Mouse (Mus musculus): Measurements from ENCODE around the gene 4930595D18Rik. TPM values are rescaled to one million over a fixed set of nuclear protein-coding genes. Genes with fewer than 3 reads are reported as not detected.
A peak's percentile ranks its signal among the peaks of the same experiment; 100 is the strongest.

Gene 4930595D18Rik
- not detected in 2 replicates for polyA plus RNA-seq (2015; fragmentation: Nextera tagmentation; extraction: Ambion mirVana)

DNA sequence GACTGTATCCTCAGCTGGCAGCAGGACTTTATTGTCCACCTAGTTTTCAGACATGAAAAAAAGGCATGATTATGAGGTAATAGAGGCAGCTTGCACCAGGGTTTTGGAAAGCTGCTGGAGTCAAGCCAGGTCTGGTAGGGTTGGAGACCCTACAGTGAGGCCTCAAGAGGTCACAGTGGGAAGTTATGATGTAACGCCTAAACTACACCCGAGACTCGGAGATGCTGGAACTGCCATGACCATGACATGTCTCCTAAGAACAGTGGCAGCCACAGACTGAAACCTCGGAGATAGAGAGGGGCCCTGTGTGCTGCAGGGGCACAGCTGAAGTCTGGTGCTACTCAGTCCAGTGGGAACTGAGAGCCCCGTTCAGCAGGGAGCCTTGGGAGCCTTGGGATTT, at the start of gene 4930595D18Rik:
Gene 4930595D18Rik (minus strand): TSS at position 16 of the 400 bp plus-strand sequence.
- Histone ChIP-seq H3K4me1 (replicated peaks) (0 out of 2 replicates have a peak, but pooled peaks cover 7% of the 10 kb centered on the region), H3K27me3 (no peaks in the 10 kb centered on the region), H3K27ac (replicated peaks) (no peak within 1 kb of the TSS), H3K9me3 (no peaks in the 10 kb centered on the region), H3K9ac (no peak within 1 kb of the TSS), H3K4me2 (no peak within 1 kb of the TSS), H3K4me3 (no peak within 1 kb of the TSS), H3K36me3 (no peaks in the 10 kb centered on the region)
- 73% methylated on average over 5 of the region's 5 CpGs for WGBS
- ATAC-seq (ENCODE audit: low read depth) = no peak

DNA sequence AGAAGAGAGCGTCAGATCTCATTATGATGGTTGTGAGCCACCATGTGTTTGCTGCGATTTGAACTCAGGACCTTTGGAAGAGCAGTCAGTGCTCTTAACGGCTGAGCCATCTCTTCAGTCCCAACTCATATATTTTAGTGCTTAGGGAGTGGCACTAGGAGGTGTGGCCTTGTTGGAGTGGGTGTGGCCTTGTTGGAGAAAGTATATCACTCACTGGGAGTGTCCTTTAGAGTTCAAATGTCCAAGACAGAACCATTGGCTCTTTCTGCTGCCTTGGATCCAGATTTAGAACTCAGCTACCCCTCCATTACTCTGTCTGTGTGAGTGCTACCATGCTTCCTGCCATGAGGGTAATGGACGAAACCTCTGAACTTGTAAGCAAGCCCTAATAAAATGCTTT, 49.5 kb upstream of the 4930595D18Rik start:
- Histone ChIP-seq H3K27me3 (no peaks in the 10 kb centered on the region), H3K4me3 (no peak overlapping the region), H3K27ac (replicated peaks) (no peak overlapping the region), H3K4me1 (replicated peaks) (0 out of 2 replicates have a peak, but pooled peaks cover 9% of the 10 kb centered on the region), H3K36me3 (peaks cover 20% of the 10 kb centered on the region), H3K9me3 (no peaks in the 10 kb centered on the region), H3K9ac (no peak overlapping the region), H3K4me2 (no peak overlapping the region)
- no peak for ATAC-seq (ENCODE audit: low read depth)
- WGBS = 95% methylated on average over 4 of the region's 4 CpGs

DNA sequence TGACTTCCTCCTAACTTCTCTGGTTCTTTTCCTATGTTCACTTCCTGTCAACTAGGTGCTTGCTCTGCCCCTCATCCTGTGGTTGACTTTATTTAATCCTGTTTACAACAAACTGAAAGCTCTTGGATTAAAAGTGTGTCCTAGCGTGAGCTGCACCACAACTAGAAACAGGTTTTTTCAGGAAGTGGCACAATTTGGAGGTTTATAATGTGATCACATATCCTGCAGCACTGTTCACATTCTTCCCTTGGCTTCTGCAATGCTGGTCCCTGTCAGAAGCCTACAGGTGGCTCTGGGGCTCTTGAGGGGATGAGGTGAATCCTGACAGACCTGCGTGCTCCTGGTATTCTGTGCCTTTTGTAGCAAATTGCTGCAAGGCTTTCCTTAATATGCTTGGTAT, 46.5 kb upstream of the 4930595D18Rik start:
- H3K27ac ChIP-seq (replicated peaks) = no peak overlapping the region
- WGBS = 93% methylated on average over 2 of the region's 2 CpGs
- no peak for ATAC-seq (ENCODE audit: low read depth)
- H3K4me1 ChIP-seq (replicated peaks) = no peaks in the 10 kb centered on the region
- no peak overlapping the region for H3K4me3 ChIP-seq
- no peak overlapping the region for H3K4me2 ChIP-seq
- no peak overlapping the region for H3K9ac ChIP-seq
- H3K36me3 ChIP-seq = peaks cover 11% of the 10 kb centered on the region
- H3K9me3 ChIP-seq = no peaks in the 10 kb centered on the region
- no peaks in the 10 kb centered on the region for H3K27me3 ChIP-seq

DNA sequence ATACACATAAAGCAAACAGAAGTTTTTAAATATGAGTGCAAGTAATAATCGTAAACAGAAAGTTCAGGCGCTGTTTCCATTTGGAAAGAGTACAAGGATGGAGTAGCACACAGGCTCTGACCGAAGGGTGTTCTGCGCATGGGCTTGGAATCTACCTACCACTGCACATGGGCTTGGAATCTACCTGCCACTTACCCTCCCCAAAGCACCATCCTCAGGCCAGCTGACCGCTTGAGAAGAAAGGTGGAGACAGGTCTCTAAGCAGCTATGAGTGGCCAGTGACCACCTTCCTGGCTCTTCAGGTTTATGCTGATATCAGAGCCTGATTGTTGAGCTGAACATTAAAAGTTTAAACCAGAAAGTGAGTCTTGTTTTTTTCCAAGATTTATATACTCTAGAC, 44.2 kb upstream of the 4930595D18Rik start:
- H3K27ac ChIP-seq (replicated peaks) = no peak overlapping the region
- WGBS = 93% methylated on average over 5 of the region's 5 CpGs
- no peak overlapping the region for H3K4me3 ChIP-seq
- H3K9ac ChIP-seq = no peak overlapping the region
- ATAC-seq (ENCODE audit: low read depth) = no peak
- no peaks in the 10 kb centered on the region for H3K27me3 ChIP-seq
- H3K4me2 ChIP-seq = no peak overlapping the region
- H3K36me3 ChIP-seq = peaks cover 4% of the 10 kb centered on the region; the same call in 1 of the 2 replicates
- no peaks in the 10 kb centered on the region for H3K9me3 ChIP-seq
- H3K4me1 ChIP-seq (replicated peaks) = peaks cover 6% of the 10 kb centered on the region; the same call in 1 of the 2 replicates

DNA sequence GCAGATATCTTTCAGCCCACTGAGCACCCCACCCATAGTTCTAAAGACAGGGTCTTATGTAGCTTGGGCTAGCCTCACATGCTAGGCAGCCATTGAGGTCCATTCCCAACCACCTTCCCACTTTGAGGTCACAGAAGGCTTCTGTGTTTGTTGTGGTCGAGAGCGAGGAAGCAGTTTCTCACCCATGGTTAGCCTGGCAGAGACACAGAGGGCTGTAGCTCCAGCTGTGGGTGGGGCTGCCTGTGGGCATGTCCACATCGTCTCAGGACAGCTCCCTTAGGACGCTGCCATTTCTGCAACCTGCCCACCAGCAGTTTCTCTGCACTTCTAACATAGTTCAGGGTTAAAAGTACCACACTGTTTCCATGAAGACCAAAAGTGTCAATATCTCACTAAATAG, 43.1 kb upstream of the 4930595D18Rik start:
- H3K27ac ChIP-seq (replicated peaks) = no peak overlapping the region
- peaks cover 12% of the 10 kb centered on the region for H3K36me3 ChIP-seq
- WGBS = 86% methylated on average over 4 of the region's 4 CpGs
- peaks cover 6% of the 10 kb centered on the region; the same call in 1 of the 2 replicates for H3K4me1 ChIP-seq (replicated peaks)
- no peak overlapping the region for H3K4me2 ChIP-seq
- H3K9me3 ChIP-seq = peaks cover 2% of the 10 kb centered on the region; the same call in 1 of the 2 replicates
- no peak for ATAC-seq (ENCODE audit: low read depth)
- no peak overlapping the region for H3K9ac ChIP-seq
- no peaks in the 10 kb centered on the region for H3K27me3 ChIP-seq
- H3K4me3 ChIP-seq = no peak overlapping the region

DNA sequence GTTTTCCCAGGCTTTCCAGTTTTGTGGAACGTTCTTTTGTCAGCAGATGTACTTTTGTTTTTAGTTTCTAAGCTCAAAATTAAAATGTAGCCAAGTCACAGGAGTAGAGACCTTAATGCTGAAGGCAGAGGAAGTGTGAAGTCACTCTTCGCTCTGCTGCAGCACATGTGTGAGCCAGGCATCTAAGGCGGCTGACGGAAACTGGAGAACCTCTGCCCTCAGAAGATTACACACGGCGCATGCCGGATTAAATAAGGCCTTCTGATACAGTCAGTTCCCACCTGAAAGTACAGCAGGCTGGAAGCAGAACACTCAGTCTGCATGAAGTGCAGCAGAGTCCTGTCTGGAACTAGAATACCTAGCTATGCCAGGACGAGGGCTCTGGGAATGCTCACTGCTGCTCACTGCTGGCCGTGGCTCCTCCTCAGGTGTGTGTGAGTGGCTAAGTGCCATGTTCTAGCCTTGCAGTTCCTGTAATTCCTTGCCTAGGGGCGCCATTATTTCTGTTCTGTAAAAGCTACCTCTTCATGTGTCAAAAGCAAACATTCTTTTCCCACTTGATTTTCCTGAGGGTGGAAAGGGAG, 41.0 kb upstream of the 4930595D18Rik start:
- 0 out of 2 replicates have a peak overlapping the region, but pooled peaks have one; percentile 5 for H3K27ac ChIP-seq (replicated peaks)
- no peak for ATAC-seq (ENCODE audit: low read depth)

DNA sequence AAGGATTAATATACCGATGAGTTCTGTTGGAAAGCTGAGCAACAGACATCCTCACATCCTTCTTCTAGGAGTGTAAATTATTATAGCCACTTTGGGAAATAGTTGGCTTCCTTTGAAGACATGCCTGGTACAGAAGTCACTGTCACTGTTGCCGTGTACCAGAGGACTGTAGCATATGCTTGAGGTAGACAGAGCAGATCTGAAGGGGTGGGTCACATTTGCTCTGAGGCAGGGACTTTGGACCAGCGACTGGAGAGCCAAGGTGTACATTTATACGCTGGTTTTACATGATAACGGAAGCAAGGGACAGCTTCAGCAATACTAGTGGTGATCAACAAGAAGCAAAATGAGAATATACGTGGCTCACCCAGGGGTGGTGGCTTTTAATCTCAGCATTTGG, 34.6 kb upstream of the 4930595D18Rik start:
- no peak overlapping the region for H3K27ac ChIP-seq (replicated peaks)
- H3K4me2 ChIP-seq = no peak overlapping the region
- ATAC-seq (ENCODE audit: low read depth) = no peak
- no peaks in the 10 kb centered on the region for H3K4me1 ChIP-seq (replicated peaks)
- WGBS = 97% methylated on average over 6 of the region's 6 CpGs
- H3K27me3 ChIP-seq = no peaks in the 10 kb centered on the region
- peaks cover 11% of the 10 kb centered on the region; the same call in 1 of the 2 replicates for H3K9me3 ChIP-seq
- no peak overlapping the region for H3K4me3 ChIP-seq
- no peak overlapping the region for H3K9ac ChIP-seq
- H3K36me3 ChIP-seq = peaks cover 26% of the 10 kb centered on the region

More for the DNA sequence above, 41.0 kb upstream of the 4930595D18Rik start:
- H3K4me1 ChIP-seq (replicated peaks) = peaks cover 6% of the 10 kb centered on the region; the same call in 1 of the 2 replicates
- H3K9ac ChIP-seq = no peak overlapping the region
- peaks cover 30% of the 10 kb centered on the region for H3K36me3 ChIP-seq
- WGBS = 86% methylated on average over 10 of the region's 10 CpGs
- no peak overlapping the region for H3K4me2 ChIP-seq
- H3K27me3 ChIP-seq = no peaks in the 10 kb centered on the region
- peaks cover 11% of the 10 kb centered on the region; the same call in 1 of the 2 replicates for H3K9me3 ChIP-seq
- no peak overlapping the region for H3K4me3 ChIP-seq

DNA sequence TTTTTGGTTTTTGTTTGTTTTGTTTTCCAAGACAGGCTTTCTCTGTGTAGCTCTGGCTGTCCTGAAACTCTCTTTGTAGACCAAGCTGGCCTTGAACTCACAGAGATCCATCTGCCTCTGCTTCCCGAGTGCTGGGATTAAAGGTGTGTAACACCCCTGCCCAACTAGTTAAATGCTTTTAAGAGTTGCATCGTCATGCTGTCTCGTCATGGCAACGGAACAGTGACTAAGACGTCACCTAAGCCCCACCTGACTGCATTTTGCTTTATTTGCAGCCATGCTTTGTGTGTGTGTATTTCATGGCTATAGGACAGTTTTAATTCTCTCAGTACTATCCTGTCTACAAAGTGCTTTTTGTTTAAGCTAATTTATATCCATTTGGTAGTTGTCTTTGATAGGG, 27.4 kb upstream of the 4930595D18Rik start:
- Histone ChIP-seq H3K4me2 (no peak overlapping the region), H3K36me3 (no peaks in the 10 kb centered on the region), H3K27me3 (no peaks in the 10 kb centered on the region), H3K4me3 (no peak overlapping the region), H3K9ac (no peak overlapping the region), H3K4me1 (replicated peaks) (no peaks in the 10 kb centered on the region; the same call in 1 of the 2 replicates), H3K27ac (replicated peaks) (no peak overlapping the region), H3K9me3 (no peaks in the 10 kb centered on the region)
- ATAC-seq (ENCODE audit: low read depth) = no peak
- WGBS = 73% methylated on average over 5 of the region's 5 CpGs

DNA sequence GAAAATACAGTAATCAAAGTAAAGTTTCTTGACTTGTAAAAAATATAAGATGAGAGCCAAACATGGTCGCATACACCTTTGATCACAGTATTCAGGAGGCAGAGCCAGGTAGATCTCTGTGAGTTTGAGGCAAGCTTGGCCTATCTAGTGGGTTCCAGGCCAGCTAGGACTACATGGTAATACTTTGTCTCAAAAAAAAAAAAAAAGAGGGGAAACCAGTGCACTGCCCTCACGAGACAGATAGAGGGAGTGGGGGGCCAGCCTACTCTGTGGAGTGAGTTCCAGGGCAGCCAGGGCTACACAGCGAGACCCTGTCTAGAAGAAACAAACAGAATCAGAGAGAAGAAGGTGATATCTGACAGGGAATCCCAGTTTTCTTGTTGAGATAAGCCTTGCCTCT, 23.4 kb upstream of the 4930595D18Rik start:
- H3K9me3 ChIP-seq = no peaks in the 10 kb centered on the region
- no peaks in the 10 kb centered on the region for H3K27me3 ChIP-seq
- WGBS = 88% methylated on average over 3 of the region's 3 CpGs
- no peaks in the 10 kb centered on the region for H3K36me3 ChIP-seq
- no peak for ATAC-seq (ENCODE audit: low read depth)
- H3K4me3 ChIP-seq = no peak overlapping the region
- peaks cover 16% of the 10 kb centered on the region for H3K4me1 ChIP-seq (replicated peaks)
- H3K9ac ChIP-seq = no peak overlapping the region
- no peak overlapping the region for H3K27ac ChIP-seq (replicated peaks)
- H3K4me2 ChIP-seq = no peak overlapping the region

DNA sequence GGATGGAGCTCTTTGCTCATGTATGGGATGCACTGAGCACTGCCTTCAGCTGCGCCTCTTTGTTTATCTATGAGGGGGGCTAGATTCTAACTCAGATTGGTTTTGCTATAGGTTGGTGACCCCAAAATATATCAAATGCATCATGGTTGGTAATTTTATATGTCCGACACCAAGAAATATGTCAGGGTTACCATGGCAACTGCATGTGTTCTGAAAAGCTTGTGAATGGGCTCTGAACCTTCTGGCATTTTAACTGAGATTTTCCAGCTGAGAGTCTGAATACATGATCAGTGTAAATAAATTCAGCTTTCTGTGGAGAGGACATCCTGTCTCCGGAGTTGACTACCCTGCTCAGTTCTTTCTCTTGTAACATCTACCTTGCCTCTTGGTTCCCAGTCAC, 19.7 kb upstream of the 4930595D18Rik start:
- no peaks in the 10 kb centered on the region for H3K36me3 ChIP-seq
- H3K9me3 ChIP-seq = no peaks in the 10 kb centered on the region
- no peak overlapping the region for H3K4me3 ChIP-seq
- H3K4me2 ChIP-seq = no peak overlapping the region
- no peak for ATAC-seq (ENCODE audit: low read depth)
- peaks cover 16% of the 10 kb centered on the region for H3K4me1 ChIP-seq (replicated peaks)
- WGBS = 36% methylated on average over 3 of the region's 3 CpGs
- no peak overlapping the region for H3K9ac ChIP-seq
- H3K27ac ChIP-seq (replicated peaks) = no peak overlapping the region
- H3K27me3 ChIP-seq = no peaks in the 10 kb centered on the region

DNA sequence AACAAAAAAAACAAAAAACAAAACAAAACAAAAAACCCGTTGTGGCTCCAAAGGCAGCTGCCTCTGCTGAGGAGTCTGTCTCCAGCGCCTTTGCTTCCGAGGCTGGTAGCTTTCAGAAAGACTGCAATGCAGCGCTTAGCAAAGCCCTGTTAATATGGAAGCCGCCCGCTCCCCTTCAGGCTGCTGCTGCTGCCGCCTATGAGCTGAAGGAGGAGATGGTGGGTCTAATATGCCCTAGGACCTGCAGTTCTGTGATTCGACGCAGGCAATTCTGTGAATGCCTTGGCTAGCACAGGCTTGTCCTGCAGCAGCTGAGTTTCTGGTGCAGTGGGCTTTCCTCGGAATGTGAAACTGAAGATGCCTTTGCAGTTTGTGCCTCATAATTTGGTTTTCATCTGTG, 18.8 kb upstream of the 4930595D18Rik start:
- H3K4me1 ChIP-seq (replicated peaks) = peaks cover 16% of the 10 kb centered on the region
- no peak overlapping the region for H3K4me2 ChIP-seq
- H3K4me3 ChIP-seq = no peak overlapping the region
- H3K36me3 ChIP-seq = no peaks in the 10 kb centered on the region
- H3K9me3 ChIP-seq = no peaks in the 10 kb centered on the region
- no peaks in the 10 kb centered on the region for H3K27me3 ChIP-seq
- WGBS = 57% methylated on average over 10 of the region's 10 CpGs
- ATAC-seq (ENCODE audit: low read depth) = 0 out of 2 replicates have a peak, but pooled peaks have one; percentile 36
- H3K27ac ChIP-seq (replicated peaks) = peak overlapping the region; percentile 46
- no peak overlapping the region for H3K9ac ChIP-seq

DNA sequence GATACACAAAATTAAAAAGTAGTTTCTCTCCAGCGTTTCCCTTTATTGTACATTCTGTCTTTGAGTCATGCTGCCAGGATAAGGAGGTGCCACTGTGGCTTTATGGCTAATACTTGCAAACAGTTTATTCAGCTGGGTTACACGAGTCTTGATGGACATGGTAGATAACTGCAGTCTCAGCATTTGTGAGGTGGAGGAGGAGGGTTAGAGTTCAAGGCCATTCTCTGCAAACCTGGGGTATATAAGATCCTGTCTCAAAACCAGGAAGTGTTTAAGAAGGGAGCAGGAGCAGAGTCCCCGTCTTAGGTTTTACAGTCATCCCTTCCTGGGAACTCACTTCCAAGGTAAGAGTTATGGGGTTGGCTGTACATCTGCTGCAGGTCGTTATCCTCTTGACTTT, 12.3 kb upstream of the 4930595D18Rik start:
- no peak overlapping the region for H3K9ac ChIP-seq
- H3K4me1 ChIP-seq (replicated peaks) = peaks cover 21% of the 10 kb centered on the region
- no peak overlapping the region for H3K27ac ChIP-seq (replicated peaks)
- no peaks in the 10 kb centered on the region for H3K36me3 ChIP-seq
- H3K9me3 ChIP-seq = no peaks in the 10 kb centered on the region
- 89% methylated on average over 4 of the region's 4 CpGs for WGBS
- ATAC-seq (ENCODE audit: low read depth) = no peak
- H3K4me2 ChIP-seq = no peak overlapping the region
- H3K27me3 ChIP-seq = no peaks in the 10 kb centered on the region
- no peak overlapping the region for H3K4me3 ChIP-seq

DNA sequence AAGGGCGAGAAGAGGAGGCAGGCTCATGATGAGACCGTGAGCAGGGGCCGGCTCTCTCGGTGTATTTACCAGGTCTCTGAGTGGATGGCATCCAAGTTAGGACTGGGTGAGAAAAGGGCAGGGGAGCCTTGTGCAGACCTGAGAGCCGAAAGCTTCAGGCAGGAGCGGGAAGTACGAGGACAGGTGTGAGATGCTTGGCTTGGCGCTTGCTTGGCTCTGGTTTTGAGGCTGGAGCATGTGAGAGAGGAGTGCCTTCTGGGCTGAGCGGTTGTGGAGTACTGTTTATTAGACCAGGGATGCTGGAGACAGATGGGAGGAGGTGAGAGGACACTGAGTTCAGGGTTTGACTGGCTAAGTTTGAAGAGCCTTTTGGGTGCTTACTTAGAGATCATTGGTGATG, 9.0 kb upstream of the 4930595D18Rik start:
- Histone ChIP-seq H3K4me1 (replicated peaks) (peaks cover 30% of the 10 kb centered on the region), H3K4me2 (no peak overlapping the region), H3K36me3 (no peaks in the 10 kb centered on the region), H3K27me3 (no peaks in the 10 kb centered on the region), H3K4me3 (no peak overlapping the region), H3K9ac (no peak overlapping the region), H3K27ac (replicated peaks) (no peak overlapping the region), H3K9me3 (no peaks in the 10 kb centered on the region)
- WGBS = 74% methylated on average over 9 of the region's 9 CpGs
- no peak for ATAC-seq (ENCODE audit: low read depth)
